Mouse (Mus musculus) lung, postnatal 14 days (tissue): ENCODE measurements around the gene Kif13a.

Experiments
- DNase-seq: peaks from one replicate; pipeline ENCODE4 v3.0.0; 2021

Kif13a gene

DNA sequence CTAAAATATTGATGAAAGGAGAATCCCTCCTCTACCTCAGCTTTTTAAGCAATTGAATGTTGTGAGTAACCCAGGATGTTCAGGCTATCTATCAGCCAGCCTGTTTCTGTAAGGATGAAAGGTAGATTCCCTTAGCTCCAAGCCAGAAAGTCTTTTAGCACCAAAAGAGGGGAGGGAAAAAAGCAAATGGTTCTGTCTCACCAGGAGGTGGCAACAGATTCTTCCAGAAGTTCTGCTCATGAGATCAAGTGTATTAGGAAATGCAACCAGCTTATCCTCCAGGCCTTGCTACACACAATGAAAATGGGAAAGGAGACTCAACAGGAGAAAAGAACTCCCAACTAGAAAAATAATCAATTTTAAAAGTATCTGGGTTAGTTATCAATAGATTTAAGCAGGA lies 205.3 kb downstream of the Kif13a start:
- DNase-seq: no peak

DNA sequence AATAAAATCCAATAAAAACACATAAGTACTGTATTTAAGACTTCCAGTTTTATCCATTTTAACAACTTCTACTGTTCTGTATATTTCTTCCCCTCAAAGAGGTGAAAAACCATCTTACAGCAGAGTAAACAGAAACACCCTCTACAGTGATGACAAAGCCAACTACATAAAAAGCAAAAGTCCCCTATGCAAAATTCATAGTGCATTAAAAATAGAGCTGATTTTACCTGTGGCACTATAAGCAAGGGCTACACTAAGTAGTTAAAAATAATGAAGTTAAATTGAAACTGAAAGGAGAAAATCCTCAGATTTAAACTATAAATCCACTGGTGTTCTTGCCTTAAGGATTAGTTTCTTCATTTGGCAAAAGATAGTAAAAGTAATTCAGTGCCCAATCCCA lies 208.7 kb downstream of the Kif13a start:
- DNase-seq: no peak

GRCm38 (mm10) chr13:46718893-46719400 lies 210.7 kb downstream of the Kif13a start:
- DNase-seq: no peak

- no peak for DNase-seq
Measured at GRCm38 (mm10) chr13:46715976-46716639, 213.6 kb downstream of the Kif13a start.

GRCm38 (mm10) chr13:46713486-46713885 lies 216.2 kb downstream of the Kif13a start:
- no peak for DNase-seq

DNA sequence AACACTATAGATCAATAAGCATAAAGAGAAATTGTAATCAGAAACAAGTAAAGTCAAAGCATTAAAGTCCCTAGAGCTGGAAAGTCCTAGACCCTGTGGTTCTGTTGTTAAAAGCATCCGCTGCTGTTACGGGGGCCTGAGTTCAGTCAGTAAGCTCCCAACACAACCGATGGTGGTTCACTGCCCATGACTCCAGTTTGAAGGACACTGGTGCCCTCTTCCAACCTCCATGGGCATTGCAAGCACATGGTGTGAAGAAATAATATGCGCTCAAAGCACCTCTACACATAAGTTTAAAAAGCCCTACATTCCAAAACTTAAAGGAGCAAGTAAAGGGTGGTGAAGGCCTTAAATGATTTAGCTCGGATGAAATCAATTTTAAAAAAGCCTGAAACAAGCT lies 226.5 kb downstream of the Kif13a start:
- peak; percentile 14 for DNase-seq

GRCm38 (mm10) chr13:46701486-46701885 lies 228.2 kb downstream of the Kif13a start:
- DNase-seq: no peak

DNA sequence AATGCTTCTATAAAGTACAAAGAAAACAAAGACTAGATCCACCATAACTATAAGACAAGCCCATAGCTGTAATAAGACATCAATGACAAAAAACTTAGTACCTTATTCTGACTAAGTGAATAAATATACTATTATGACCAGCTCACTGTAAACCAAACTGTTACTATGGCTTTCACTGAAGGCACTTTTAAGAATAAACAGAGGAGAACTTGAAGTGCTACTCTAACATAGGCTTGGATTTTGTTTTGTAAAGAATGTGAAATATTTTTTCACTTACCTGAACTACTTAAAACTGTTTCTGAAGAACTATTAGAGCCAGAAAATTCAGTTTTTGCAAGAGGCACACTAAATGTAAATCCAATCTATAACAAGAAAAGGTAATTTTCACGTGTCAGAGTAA lies 230.3 kb downstream of the Kif13a start:
- DNase-seq: no peak
